Mouse (Mus musculus) embryo, embryonic 10 days (tissue): Measurements from ENCODE around the gene Dkc1.

Source experiments
- DNase-seq: peaks from one replicate; pipeline ENCODE4 v3.0.0-alpha.2; 2015; ENCODE audit warnings: low spot score

The Dkc1 gene

GRCm38 (mm10) chrX:75095369-75096162 is at the start of gene Dkc1:
Gene Dkc1, plus strand, starts transcription at chrX:75095854.
- peak; percentile 93 for DNase-seq

GRCm38 (mm10) chrX:75045931-75046330 is 49.7 kb upstream of the Dkc1 start:
- no peak for DNase-seq

- no peak for DNase-seq
Observed at GRCm38 (mm10) chrX:75046921-75047635, 48.6 kb upstream of the Dkc1 start.

- DNase-seq: no peak
Observed at GRCm38 (mm10) chrX:75056120-75056775, 39.4 kb upstream of the Dkc1 start.

GRCm38 (mm10) chrX:75082351-75082750 is 13.3 kb upstream of the Dkc1 start:
- DNase-seq: peak; percentile 14

- peak; percentile 25 for DNase-seq
Observed at GRCm38 (mm10) chrX:75083982-75084773, 11.5 kb upstream of the Dkc1 start.

GRCm38 (mm10) chrX:75084774-75085508 is 10.7 kb upstream of the Dkc1 start, which contains the start of gene Gab3:
Gene Gab3, minus strand, starts transcription at chrX:75085458.
- DNase-seq: peak; percentile 61

- DNase-seq: peak; percentile 4
Observed at GRCm38 (mm10) chrX:75085654-75086053, 10.0 kb upstream of the Dkc1 start.

- peak; percentile 29 for DNase-seq
Observed at GRCm38 (mm10) chrX:75096163-75096770, 613 bp downstream of the Dkc1 start.

GRCm38 (mm10) chrX:75098799-75099198 is 3.1 kb downstream of the Dkc1 start:
- DNase-seq: no peak

- DNase-seq: no peak
Observed at GRCm38 (mm10) chrX:75102293-75102692, 6.6 kb downstream of the Dkc1 start.

GRCm38 (mm10) chrX:75115550-75115949 is 19.9 kb downstream of the Dkc1 start:
- DNase-seq: no peak

GRCm38 (mm10) chrX:75125606-75126005 is 30.0 kb downstream of the Dkc1 start:
- no peak for DNase-seq

- no peak for DNase-seq
Observed at GRCm38 (mm10) chrX:75126893-75127292, 31.2 kb downstream of the Dkc1 start.

- DNase-seq: no peak
Observed at GRCm38 (mm10) chrX:75128333-75128980, 32.8 kb downstream of the Dkc1 start.

GRCm38 (mm10) chrX:75129474-75129873 is 33.8 kb downstream of the Dkc1 start:
- no peak for DNase-seq

- peak; percentile 93 for DNase-seq
Observed at GRCm38 (mm10) chrX:75130467-75131160, 35.0 kb downstream of the Dkc1 start, which contains the start of gene Mpp1. Gene Mpp1, minus strand, starts transcription at chrX:75131016.

GRCm38 (mm10) chrX:75136938-75137337 is 41.3 kb downstream of the Dkc1 start:
- no peak for DNase-seq

GRCm38 (mm10) chrX:75137729-75138128 is 42.1 kb downstream of the Dkc1 start:
- no peak for DNase-seq
